Mouse (Mus musculus) limb, embryonic 11.5 days (tissue): ENCODE results near the gene Plpp7. TPM values are rescaled to one million over a fixed set of nuclear protein-coding genes. Genes with fewer than 3 reads are reported as not detected.

Source experiments
- ATAC-seq: fragments of 200-750 bp; cut with Nextera tagmentation; 2 replicates; pipeline ENCODE4 v1.8.0; 2017; ENCODE audit warnings: low read depth; ENCODE audit not compliant: insufficient number of reproducible peaks, low FRiP score, low TSS enrichment
- DNase-seq: peaks from one replicate; pipeline ENCODE4 v3.0.0-alpha.2; 2015; ENCODE audit warnings: low spot score
- H3K27ac ChIP-seq: fragments of 300-500 bp; sonication (generic); replicated peaks from 2 replicates; pipeline ENCODE4 v1.5.1; 2014; ENCODE audit warnings: low read depth, mild to moderate bottlenecking, low read length
- H3K27me3 ChIP-seq: fragments of 300-500 bp; sonication (generic); 2 replicates; pipeline ENCODE4 v1.6.1; 2014; ENCODE audit warnings: mild to moderate bottlenecking, low read length, mixed read lengths; ENCODE audit not compliant: control insufficient read depth, insufficient read depth
- H3K36me3 ChIP-seq: fragments of 300-500 bp; sonication (generic); 2 replicates; pipeline ENCODE4 v1.6.1; 2014; ENCODE audit warnings: mild to moderate bottlenecking, low read length, moderate library complexity, mixed read lengths; ENCODE audit not compliant: control insufficient read depth, insufficient read depth
- H3K4me1 ChIP-seq: fragments of 300-500 bp; sonication (generic); 2 replicates; pipeline ENCODE4 v1.6.1; 2014; ENCODE audit warnings: low read length, mixed read lengths; ENCODE audit not compliant: control insufficient read depth, insufficient read depth
- H3K4me2 ChIP-seq: fragments of 300-500 bp; sonication (generic); 2 replicates; pipeline ENCODE4 v1.6.1; 2014; ENCODE audit warnings: low read depth, mild to moderate bottlenecking, moderate library complexity; ENCODE audit not compliant: severe bottlenecking
- H3K4me3 ChIP-seq: fragments of 300-500 bp; sonication (generic); 2 replicates; pipeline ENCODE4 v1.5.1; 2014; ENCODE audit warnings: low read depth, low read length
- H3K9ac ChIP-seq: fragments of 300-500 bp; sonication (generic); 2 replicates; pipeline ENCODE4 v1.6.1; 2014; ENCODE audit warnings: mild to moderate bottlenecking, low read length
- H3K9me3 ChIP-seq: fragments of 300-500 bp; sonication (generic); 2 replicates; pipeline ENCODE4 v1.6.1; 2016; ENCODE audit warnings: low read length; ENCODE audit not compliant: control insufficient read depth
- WGBS: fragments of 180-500 bp; shearing (Covaris S2); extraction: QIAGEN DNeasy Blood & Tissue Kit; methylation state at CpG from one replicate; pipeline ENCODE4 v1.1.7; 2014; 5-methylcytosine and 5-hydroxymethylcytosine counted together
- polyA plus RNA-seq: library from polyadenylated mRNA; unstranded; fragments of >200 nt; fragmentation: Nextera tagmentation; extraction: Ambion mirVana; gene quantifications from 2 replicates; pipeline ENCODE4 v1.2.1, GENCODE M21; 2014

Plpp7 gene
- polyA plus RNA-seq, 1 experiment from 2014 or later: 2.7 TPM

DNA sequence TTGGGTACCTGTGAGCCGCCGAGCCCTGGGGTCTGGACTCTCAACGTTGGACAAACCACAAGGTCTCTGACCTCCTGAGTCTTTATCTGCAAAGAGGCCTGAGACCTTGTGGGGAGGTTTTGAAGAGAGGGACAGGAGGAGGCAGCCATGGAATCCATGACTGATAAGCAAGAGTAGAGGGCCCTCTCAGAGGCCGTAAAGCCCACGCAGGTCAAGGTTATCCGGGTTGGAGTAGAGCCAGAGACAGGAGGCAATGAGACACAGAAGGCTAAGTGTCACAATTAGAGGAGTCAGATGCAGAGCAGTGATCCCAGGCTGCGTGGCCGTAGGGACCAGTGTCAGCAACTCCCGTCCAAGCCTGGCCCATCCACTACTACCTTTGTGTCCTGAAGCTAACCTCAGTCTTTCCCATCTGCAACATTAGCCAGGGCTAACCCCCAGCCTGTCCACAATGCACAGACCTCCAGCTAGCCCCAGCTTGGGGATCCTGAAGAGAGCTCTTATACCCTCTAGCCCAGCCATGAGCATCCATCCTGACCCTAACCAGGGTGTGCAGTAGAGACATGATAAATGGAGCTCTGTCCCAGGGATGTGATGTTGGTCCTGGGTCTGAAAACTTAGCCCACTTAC lies 36.0 kb downstream of the Plpp7 start:
- H3K4me1 ChIP-seq: no peaks in the 10 kb centered on the region; the same call in 1 of the 2 replicates
- ATAC-seq: no peak
- H3K27ac ChIP-seq: no peak overlapping the region
- no peak for DNase-seq
- H3K4me3 ChIP-seq: no peak overlapping the region
- H3K36me3 ChIP-seq: no peaks in the 10 kb centered on the region
- 76% methylated on average over 9 of the region's 9 CpGs for WGBS
- no peaks in the 10 kb centered on the region for H3K9me3 ChIP-seq
- H3K27me3 ChIP-seq: no peaks in the 10 kb centered on the region
- H3K9ac ChIP-seq: no peak overlapping the region
- no peak overlapping the region for H3K4me2 ChIP-seq

DNA sequence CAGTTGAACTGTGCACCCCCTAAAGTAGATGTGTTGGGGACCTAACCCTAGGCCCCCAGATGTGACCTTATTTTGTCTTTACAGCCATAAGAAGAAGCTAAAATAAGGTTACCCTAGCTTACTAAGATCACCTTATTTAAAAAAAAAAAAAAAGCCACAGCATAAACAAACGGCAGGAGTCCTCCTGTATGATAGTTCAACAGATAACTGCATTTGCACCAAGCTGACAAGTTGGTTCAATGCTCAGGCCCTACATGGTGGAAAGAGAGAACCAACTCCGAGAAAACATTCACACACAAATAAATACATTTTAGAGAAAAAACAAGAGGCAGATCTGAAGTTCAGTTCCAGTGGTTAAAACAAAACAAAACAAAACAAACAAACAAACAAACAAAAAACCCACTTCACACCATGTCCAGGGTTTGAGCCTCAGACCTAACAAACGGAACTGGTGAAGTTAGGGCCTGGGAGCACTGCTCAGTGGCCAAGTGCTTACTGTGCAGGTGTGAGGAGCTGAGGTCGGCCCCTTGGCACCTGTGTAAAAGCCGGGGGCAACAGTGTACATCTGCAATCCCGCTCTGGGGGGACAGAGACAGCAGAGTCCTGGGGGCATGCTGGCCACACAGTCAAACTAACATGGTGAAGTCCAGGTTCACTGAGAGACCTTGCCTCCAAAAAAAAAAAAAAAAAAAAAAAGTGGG lies 36.7 kb downstream of the Plpp7 start:
- no peak overlapping the region for H3K4me3 ChIP-seq
- H3K27ac ChIP-seq: no peak overlapping the region

DNA sequence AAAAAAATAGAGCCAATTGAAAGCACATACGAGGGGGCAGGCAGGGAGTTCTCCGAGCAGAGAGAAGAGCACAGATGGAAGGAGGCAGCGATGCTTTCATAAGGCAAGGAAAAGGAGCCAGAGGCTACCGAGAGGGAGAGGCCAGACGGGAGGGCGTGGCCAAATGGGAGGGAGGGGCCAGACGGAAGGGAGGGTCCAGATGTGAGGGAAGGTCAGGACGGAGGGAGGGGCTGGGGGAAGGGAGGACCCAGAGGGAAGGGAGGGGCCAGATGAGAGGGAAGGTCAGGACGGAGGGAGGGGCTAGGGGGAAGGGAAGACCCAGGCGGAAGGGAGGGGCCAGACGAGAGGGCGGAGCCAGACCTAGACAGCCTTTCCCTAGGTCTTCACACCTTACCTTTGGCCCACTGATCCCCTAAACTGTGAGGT lies 37.3 kb downstream of the Plpp7 start:
- Histone ChIP-seq H3K27ac (no peak overlapping the region), H3K9me3 (no peaks in the 10 kb centered on the region), H3K9ac (no peak overlapping the region), H3K4me3 (no peak overlapping the region), H3K36me3 (no peaks in the 10 kb centered on the region), H3K4me1 (no peaks in the 10 kb centered on the region; the same call in 1 of the 2 replicates), H3K27me3 (no peaks in the 10 kb centered on the region), H3K4me2 (no peak overlapping the region)
- DNase-seq: peak; percentile 74
- WGBS: 4% methylated on average over 12 of the region's 12 CpGs
- no peak for ATAC-seq

More for the DNA sequence above, 36.7 kb downstream of the Plpp7 start:
- DNase-seq: no peak
- no peak overlapping the region for H3K9ac ChIP-seq
- H3K27me3 ChIP-seq: no peaks in the 10 kb centered on the region
- no peaks in the 10 kb centered on the region for H3K36me3 ChIP-seq
- H3K4me1 ChIP-seq: no peaks in the 10 kb centered on the region; the same call in 1 of the 2 replicates
- no peak overlapping the region for H3K4me2 ChIP-seq
- no peak for ATAC-seq
- H3K9me3 ChIP-seq: no peaks in the 10 kb centered on the region
- 65% methylated on average over 6 of the region's 6 CpGs for WGBS

DNA sequence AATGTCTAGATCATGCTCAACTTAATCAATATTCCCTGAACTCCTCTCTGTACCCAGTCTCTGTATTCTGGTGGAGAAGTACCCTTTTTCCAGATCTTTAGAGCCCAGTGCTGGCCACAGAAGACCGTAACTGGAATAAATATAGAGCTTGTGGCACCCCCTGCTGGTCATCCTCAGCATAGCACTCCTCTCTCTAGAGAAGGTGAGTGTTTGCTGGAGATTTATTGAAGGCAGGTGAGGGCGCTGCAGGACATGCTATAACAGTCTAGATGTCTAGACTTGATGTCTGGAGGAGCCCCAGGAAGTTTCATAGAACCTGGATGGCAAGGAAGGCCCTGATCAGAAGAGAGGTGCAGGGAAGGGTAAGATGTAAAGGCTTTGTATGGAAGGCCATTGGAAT lies 38.7 kb downstream of the Plpp7 start:
- no peak overlapping the region for H3K4me3 ChIP-seq
- H3K9me3 ChIP-seq: no peaks in the 10 kb centered on the region
- ATAC-seq (no peak), DNase-seq (peak; percentile 94)
- H3K9ac ChIP-seq: no peak overlapping the region
- H3K4me1 ChIP-seq: no peaks in the 10 kb centered on the region; the same call in 1 of the 2 replicates
- H3K27me3 ChIP-seq: no peaks in the 10 kb centered on the region
- H3K27ac ChIP-seq: no peak overlapping the region
- H3K36me3 ChIP-seq: no peaks in the 10 kb centered on the region
- H3K4me2 ChIP-seq: no peak overlapping the region
- 3% methylated on average over 2 of the region's 2 CpGs for WGBS

DNA sequence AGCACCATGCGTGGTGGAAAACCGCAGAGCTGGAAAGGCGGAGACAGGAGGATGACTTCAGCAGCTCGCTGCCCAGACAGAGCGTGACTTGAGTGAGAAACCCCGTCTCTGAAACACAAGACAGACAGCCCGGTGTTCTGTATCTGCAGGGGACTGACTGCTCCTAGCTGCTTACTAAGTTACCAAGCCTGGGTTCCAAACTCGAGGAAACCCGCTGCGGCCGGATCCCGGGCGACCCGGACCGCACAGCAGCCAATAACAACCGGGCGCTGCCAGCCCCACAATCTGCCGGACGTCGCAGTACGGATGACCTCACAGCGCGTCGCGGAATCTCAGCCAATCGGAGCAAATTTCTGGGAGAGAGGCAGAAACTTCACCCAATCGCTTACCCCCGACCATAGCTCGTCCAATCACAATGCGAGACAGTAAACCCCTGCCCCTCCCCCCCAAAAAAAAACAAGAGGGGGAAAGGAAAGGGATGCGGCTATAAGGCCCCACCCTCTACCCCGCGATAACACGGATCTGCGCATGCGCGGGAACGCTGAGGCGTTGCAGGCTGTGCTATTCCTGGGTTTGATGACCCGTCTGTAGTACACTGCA lies 42.4 kb downstream of the Plpp7 start:
- H3K4me2 ChIP-seq: peak overlapping the region; percentile 68
- no peaks in the 10 kb centered on the region for H3K27me3 ChIP-seq
- H3K9me3 ChIP-seq: no peaks in the 10 kb centered on the region
- H3K4me1 ChIP-seq: no peaks in the 10 kb centered on the region
- 0% methylated on average over 40 of the region's 40 CpGs for whole genome bisulfite sequencing
- peak overlapping the region; percentile 76 for H3K27ac ChIP-seq
- H3K9ac ChIP-seq: peak overlapping the region; percentile 84
- DNase-seq (peak; percentile 98), ATAC-seq (peak; percentile 95)
- H3K36me3 ChIP-seq: no peaks in the 10 kb centered on the region
- peak overlapping the region; percentile 62 for H3K4me3 ChIP-seq

DNA sequence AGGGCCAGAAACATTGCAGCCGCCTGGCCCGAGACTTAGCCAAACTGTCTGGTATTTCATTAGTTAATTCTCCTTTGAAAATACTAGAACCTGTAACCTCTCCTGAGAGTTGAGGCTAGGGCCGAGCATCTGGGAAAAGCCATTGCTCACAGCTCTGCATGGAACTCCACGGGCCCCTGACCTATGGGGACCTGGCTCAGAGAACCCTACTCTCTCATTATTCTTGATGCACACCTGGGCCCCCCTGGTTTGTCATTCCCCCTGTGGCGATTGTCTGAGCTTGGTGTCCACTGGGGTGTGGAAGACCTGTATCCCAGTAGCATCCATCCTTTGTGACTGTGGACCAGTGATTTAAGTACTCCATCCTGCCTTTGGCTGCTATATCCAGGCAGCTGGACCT lies 44.0 kb downstream of the Plpp7 start:
- no peak for DNase-seq
- no peak for ATAC-seq
- H3K4me3 ChIP-seq: no peak overlapping the region
- H3K27me3 ChIP-seq: no peaks in the 10 kb centered on the region
- no peaks in the 10 kb centered on the region for H3K9me3 ChIP-seq
- no peaks in the 10 kb centered on the region for H3K36me3 ChIP-seq
- WGBS: 78% methylated on average over 5 of the region's 5 CpGs
- H3K4me2 ChIP-seq: no peak overlapping the region
- no peak overlapping the region for H3K27ac ChIP-seq
- no peaks in the 10 kb centered on the region for H3K4me1 ChIP-seq
- no peak overlapping the region for H3K9ac ChIP-seq

DNA sequence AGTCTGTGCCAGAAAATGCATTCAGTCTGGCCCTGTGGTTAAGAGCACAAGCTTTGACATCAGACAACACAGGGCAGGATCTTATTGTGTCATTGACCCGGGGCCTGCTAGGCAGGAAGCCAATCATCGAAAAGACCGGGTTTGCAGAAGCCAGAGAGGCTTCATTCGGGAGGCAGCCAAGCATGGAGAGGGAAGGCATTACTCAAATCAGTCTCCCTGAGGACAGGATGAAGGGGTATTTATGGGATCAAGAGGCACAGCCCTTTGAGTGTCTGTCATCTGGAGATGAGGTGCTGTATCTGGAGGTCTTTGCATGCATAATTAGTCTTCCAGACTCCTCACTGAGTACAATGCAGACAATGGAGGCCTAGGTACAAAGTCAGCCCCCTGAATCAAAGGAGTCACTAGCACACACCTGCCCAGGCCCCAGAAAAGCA lies 45.2 kb downstream of the Plpp7 start:
- no peaks in the 10 kb centered on the region for H3K27me3 ChIP-seq
- no peak overlapping the region for H3K9ac ChIP-seq
- H3K4me2 ChIP-seq: no peak overlapping the region
- DNase-seq (no peak), ATAC-seq (no peak)
- no peak overlapping the region for H3K27ac ChIP-seq
- no peaks in the 10 kb centered on the region for H3K9me3 ChIP-seq
- H3K36me3 ChIP-seq: no peaks in the 10 kb centered on the region
- no peaks in the 10 kb centered on the region for H3K4me1 ChIP-seq
- WGBS: 70% methylated on average over 4 of the region's 4 CpGs
- H3K4me3 ChIP-seq: no peak overlapping the region

DNA sequence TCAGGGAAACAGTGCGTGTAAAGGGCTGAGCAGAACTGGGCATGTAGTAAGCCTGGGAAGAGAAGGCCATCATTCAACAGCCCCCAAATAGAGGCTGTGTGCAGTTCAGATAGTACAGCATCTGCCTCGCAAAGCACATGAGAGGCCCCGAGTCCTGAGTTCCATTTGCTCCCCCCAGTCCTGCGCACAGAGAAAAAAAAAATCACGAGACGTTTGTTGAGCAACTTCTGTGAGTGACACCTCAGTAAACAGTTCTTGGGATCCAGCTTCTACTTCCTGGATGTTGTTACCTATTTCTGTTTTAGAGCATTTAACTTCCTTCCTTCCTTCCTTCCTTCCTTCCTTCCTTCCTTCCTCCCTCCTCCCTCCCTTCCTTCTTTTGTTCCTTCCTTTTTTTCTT lies 46.3 kb downstream of the Plpp7 start:
- Histone ChIP-seq H3K4me3 (no peak overlapping the region), H3K27ac (no peak overlapping the region), H3K27me3 (no peaks in the 10 kb centered on the region), H3K9ac (no peak overlapping the region), H3K4me2 (no peak overlapping the region), H3K9me3 (no peaks in the 10 kb centered on the region), H3K4me1 (no peaks in the 10 kb centered on the region), H3K36me3 (no peaks in the 10 kb centered on the region)
- 87% methylated on average over 6 of the region's 6 CpGs for WGBS
- no peak for DNase-seq
- no peak for ATAC-seq
